ENCODE assay signal across 31 mouse cellular contexts in the genomic region with DNA sequence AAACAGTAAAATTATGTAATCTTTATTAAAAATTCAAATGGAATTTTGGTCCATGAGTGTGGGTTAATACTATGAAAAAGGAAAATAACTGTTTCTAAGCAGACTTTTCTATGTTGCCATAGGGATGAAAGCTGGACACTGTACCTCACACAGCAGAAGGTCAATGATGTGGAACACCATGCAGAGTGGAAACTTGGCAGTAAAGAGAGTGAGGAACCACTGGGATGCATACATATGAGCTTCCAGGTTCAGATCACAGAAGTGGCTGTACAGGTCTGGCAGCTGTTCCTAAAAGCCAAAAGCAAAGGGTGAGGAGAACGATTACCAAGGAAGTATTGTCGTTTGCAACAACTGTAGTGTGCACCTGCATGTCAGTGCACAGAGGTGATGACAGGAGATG.
DNase-seq lines count a peak whose midpoint lies in the region; ATAC-seq and TF ChIP-seq lines count a peak whose summit lies in the region.
"Had no signal": no experiment of that assay in that cellular context is flagged by ENCODE, and none has a peak within 500 bp of the region (broad histone marks: within the 10 kb centered on the region; RNA-seq: fewer than 3 reads in every experiment).

No protein-coding gene starts in this region.

- H3K27ac ChIP-seq in hindbrain, embryonic 15.5 days (replicated peaks), result no peak overlapping the region
- no peak overlapping the region for H3K27ac ChIP-seq in hindbrain, embryonic 11.5 days (ENCODE audit: low read depth, low read length)
- no peak overlapping the region for H3K27ac ChIP-seq in hindbrain, postnatal 0 days
- H3K27ac ChIP-seq: embryonic facial prominence, embryonic 13.5 days; forebrain, embryonic 10.5 days; heart, embryonic 13.5 days; limb, embryonic 10.5 days; limb, embryonic 15.5 days; liver, embryonic 13.5 days; macrophage; midbrain, embryonic 15.5 days; neural tube, embryonic 13.5 days; stomach, embryonic 15.5 days had no signal

- WGBS in hindbrain, embryonic 15.5 days, result 46% methylated on average over 2 of the region's 2 CpGs
- whole genome bisulfite sequencing in hindbrain, embryonic 11.5 days, result 84% methylated on average over 2 of the region's 2 CpGs
- WGBS in hindbrain, postnatal 0 days, result 39% methylated on average over 2 of the region's 2 CpGs

- no peaks in the 10 kb centered on the region for H3K36me3 ChIP-seq in hindbrain, embryonic 15.5 days
- H3K36me3 ChIP-seq in hindbrain, embryonic 11.5 days (ENCODE audit: control insufficient read depth, insufficient read depth, low read length), result no peaks in the 10 kb centered on the region
- no peaks in the 10 kb centered on the region for H3K36me3 ChIP-seq in hindbrain, postnatal 0 days (ENCODE audit: insufficient read depth, low read length)
- H3K36me3 ChIP-seq: embryonic facial prominence, embryonic 13.5 days; forebrain, embryonic 10.5 days; heart, embryonic 13.5 days; limb, embryonic 10.5 days; limb, embryonic 15.5 days; liver, embryonic 13.5 days; midbrain, embryonic 15.5 days; neural tube, embryonic 13.5 days; stomach, embryonic 15.5 days had no signal

- TF ChIP-seq CTCF in brain, embryonic 14.5 days (IDR thresholded peaks at IDR 0.05; ENCODE audit: borderline replicate concordance, extremely low read depth, insufficient read depth, insufficient read length), result no peak
- TF ChIP-seq CTCF in hindbrain, postnatal 0 days (IDR thresholded peaks at IDR 0.05; ENCODE audit: low read depth), result no peak

- no peak for DNase-seq in hindbrain, embryonic 11.5 days (ENCODE audit: low spot score)
- peak; percentile 10 for DNase-seq in kidney, postnatal 14 days
- no peak for DNase-seq in kidney, postnatal 25 days
- peak; percentile 37 for DNase-seq in brain, embryonic 14.5 days (ENCODE audit: low read depth)
- peak; percentile 49 for DNase-seq in hindbrain, postnatal 0 days (ENCODE audit: low spot score)
- DNase-seq in left cerebral cortex, postnatal 10 days (ENCODE audit: extremely low spot score in 1 of 2, low spot score in 2 of 2), result no peak
- DNase-seq in ovary, postnatal 14 days (ENCODE audit: low spot score), result no peak
- DNase-seq: adrenal gland, adult 8-10 months; cerebellum, adult 11 months; cerebellum, adult 9-11 months; embryo, embryonic 11 days; heart, postnatal 10 days; layer of hippocampus, postnatal 36 days; liver, embryonic 13.5 days; right cerebral cortex, postnatal 25 days; thymus, postnatal 14 days had no signal

- TF ChIP-seq POLR2A in brain, embryonic 14.5 days (IDR thresholded peaks at IDR 0.05; ENCODE audit: borderline replicate concordance, extremely low read depth, insufficient read depth, insufficient read length, poor library complexity, severe bottlenecking), result no peak

- H3K9me3 ChIP-seq in hindbrain, embryonic 15.5 days, result no peaks in the 10 kb centered on the region
- no peaks in the 10 kb centered on the region for H3K9me3 ChIP-seq in hindbrain, embryonic 11.5 days (ENCODE audit: control insufficient read depth, low read length)
- no peaks in the 10 kb centered on the region for H3K9me3 ChIP-seq in hindbrain, postnatal 0 days (ENCODE audit: low read length)
- H3K9me3 ChIP-seq: embryonic facial prominence, embryonic 13.5 days; forebrain, embryonic 10.5 days; G1E; heart, embryonic 13.5 days; limb, embryonic 10.5 days; limb, embryonic 15.5 days; liver, embryonic 13.5 days; midbrain, embryonic 15.5 days; neural tube, embryonic 13.5 days; stomach, embryonic 15.5 days had no signal

- ATAC-seq in hindbrain, embryonic 15.5 days (ENCODE audit: low FRiP score, low read depth), result peak; percentile 83
- no peak for ATAC-seq in hindbrain, embryonic 11.5 days (ENCODE audit: low FRiP score)
- ATAC-seq in hindbrain, postnatal 0 days, result peak; percentile 87
- ATAC-seq: forebrain, embryonic 16.5 days; intestine, embryonic 16.5 days; lung, postnatal 0 days; midbrain, embryonic 15.5 days had no signal

- H3K9ac ChIP-seq in hindbrain, embryonic 15.5 days, result no peak overlapping the region
- H3K9ac ChIP-seq in hindbrain, embryonic 11.5 days (ENCODE audit: low read depth, low read length), result no peak overlapping the region
- H3K9ac ChIP-seq in hindbrain, postnatal 0 days (replicated peaks; ENCODE audit: low read length), result no peak overlapping the region
- H3K9ac ChIP-seq: embryonic facial prominence, embryonic 13.5 days; heart, embryonic 13.5 days; limb, embryonic 15.5 days; liver, embryonic 13.5 days; midbrain, embryonic 15.5 days; neural tube, embryonic 13.5 days; stomach, embryonic 15.5 days had no signal

- no peaks in the 10 kb centered on the region for H3K27me3 ChIP-seq in hindbrain, embryonic 15.5 days
- no peaks in the 10 kb centered on the region for H3K27me3 ChIP-seq in hindbrain, embryonic 11.5 days (ENCODE audit: control insufficient read depth, insufficient read depth, low read length)
- H3K27me3 ChIP-seq in hindbrain, postnatal 0 days (ENCODE audit: insufficient read depth, low read length), result no peaks in the 10 kb centered on the region
- H3K27me3 ChIP-seq: embryonic facial prominence, embryonic 13.5 days; heart, embryonic 13.5 days; limb, embryonic 15.5 days; liver, embryonic 13.5 days; midbrain, embryonic 15.5 days; neural tube, embryonic 13.5 days; stomach, embryonic 15.5 days had no signal

- no peak overlapping the region for H3K4me3 ChIP-seq in hindbrain, embryonic 15.5 days
- no peak overlapping the region for H3K4me3 ChIP-seq in hindbrain, embryonic 11.5 days (ENCODE audit: low read depth, low read length)
- no peak overlapping the region for H3K4me3 ChIP-seq in hindbrain, postnatal 0 days (ENCODE audit: low read length)
- H3K4me3 ChIP-seq: embryonic facial prominence, embryonic 13.5 days; forebrain, embryonic 10.5 days; heart, embryonic 13.5 days; limb, embryonic 10.5 days; limb, embryonic 15.5 days; liver, embryonic 13.5 days; midbrain, embryonic 15.5 days; myocyte; neural tube, embryonic 13.5 days; stomach, embryonic 15.5 days had no signal

- no peak overlapping the region for H3K4me2 ChIP-seq in hindbrain, embryonic 15.5 days
- no peak overlapping the region for H3K4me2 ChIP-seq in hindbrain, embryonic 11.5 days (replicated peaks; ENCODE audit: low read depth, low read length)
- no peak overlapping the region for H3K4me2 ChIP-seq in hindbrain, postnatal 0 days (ENCODE audit: low read depth, low read length)
- H3K4me2 ChIP-seq: embryonic facial prominence, embryonic 13.5 days; heart, embryonic 13.5 days; limb, embryonic 15.5 days; liver, embryonic 13.5 days; midbrain, embryonic 15.5 days; neural tube, embryonic 13.5 days; stomach, embryonic 15.5 days had no signal

- no peaks in the 10 kb centered on the region for H3K4me1 ChIP-seq in hindbrain, embryonic 15.5 days (replicated peaks)
- H3K4me1 ChIP-seq in hindbrain, embryonic 11.5 days (replicated peaks; ENCODE audit: control insufficient read depth, insufficient read depth, low read length), result no peaks in the 10 kb centered on the region
- H3K4me1 ChIP-seq in hindbrain, postnatal 0 days (ENCODE audit: insufficient read depth, low read length), result no peaks in the 10 kb centered on the region
- H3K4me1 ChIP-seq: embryonic facial prominence, embryonic 13.5 days; limb, embryonic 10.5 days; limb, embryonic 15.5 days; midbrain, embryonic 15.5 days; neural tube, embryonic 13.5 days; stomach, embryonic 15.5 days had no signal

- intact Hi-C loops in left cerebral cortex, postnatal 10 days (cut with DNase I), result no loop called here

Comparison
In these comparisons a context has a peak if more than half of its experiments do, and no peak if none do; other contexts are left out.
1. DNase-seq: peak in kidney, postnatal 14 days (single experiment), brain, embryonic 14.5 days (single experiment) and hindbrain, postnatal 0 days (single experiment); none in hindbrain, embryonic 11.5 days (single experiment), kidney, postnatal 25 days (0 of 2), left cerebral cortex, postnatal 10 days (0 of 2) and ovary, postnatal 14 days (single experiment).